Mouse (Mus musculus): Measurements from ENCODE around the gene Oas1d.
"Not testable (repeated sequence)": the region's sequence is repeated elsewhere in the genome, so short reads cannot be mapped to it uniquely, and the experiment has no call there.

Oas1d gene

GRCm38 (mm10) chr5:120914204-120914603 lies at the start of gene Oas1d:
TSS of gene Oas1d (plus strand) at chr5:120914536.
- not testable (repeated sequence) for DNase-seq

- DNase-seq: no peak
Measured at GRCm38 (mm10) chr5:120865336-120865860, 48.9 kb upstream of the Oas1d start.

GRCm38 (mm10) chr5:120869436-120870015 lies 44.8 kb upstream of the Oas1d start:
- no peak for DNase-seq

- no peak for DNase-seq
Measured at GRCm38 (mm10) chr5:120870081-120870480, 44.3 kb upstream of the Oas1d start.

- no peak for DNase-seq
Measured at GRCm38 (mm10) chr5:120870782-120871181, 43.6 kb upstream of the Oas1d start.

GRCm38 (mm10) chr5:120871469-120871868 lies 42.9 kb upstream of the Oas1d start:
- no peak for DNase-seq

- DNase-seq: not testable (repeated sequence)
Measured at GRCm38 (mm10) chr5:120876839-120877238, 37.5 kb upstream of the Oas1d start.

GRCm38 (mm10) chr5:120877407-120877806 lies 36.9 kb upstream of the Oas1d start:
- not testable (repeated sequence) for DNase-seq

GRCm38 (mm10) chr5:120878803-120879202 lies 35.5 kb upstream of the Oas1d start:
- not testable (repeated sequence) for DNase-seq

GRCm38 (mm10) chr5:120881681-120882080 lies 32.7 kb upstream of the Oas1d start:
- not testable (repeated sequence) for DNase-seq

GRCm38 (mm10) chr5:120887413-120887812 lies 26.9 kb upstream of the Oas1d start, which contains the start of gene Oas1g:
TSS of gene Oas1g (minus strand) at chr5:120887613.
- DNase-seq: not testable (repeated sequence)

- no peak for DNase-seq
Measured at GRCm38 (mm10) chr5:120887831-120888230, 26.5 kb upstream of the Oas1d start.

- not testable (repeated sequence) for DNase-seq
Measured at GRCm38 (mm10) chr5:120888294-120888815, 26.0 kb upstream of the Oas1d start.

GRCm38 (mm10) chr5:120890026-120890425 lies 24.3 kb upstream of the Oas1d start:
- no peak for DNase-seq

GRCm38 (mm10) chr5:120890991-120891390 lies 23.3 kb upstream of the Oas1d start:
- no peak for DNase-seq

- DNase-seq: not testable (repeated sequence)
Measured at GRCm38 (mm10) chr5:120891566-120892242, 22.6 kb upstream of the Oas1d start.

GRCm38 (mm10) chr5:120892243-120892660 lies 22.1 kb upstream of the Oas1d start:
- no peak for DNase-seq

GRCm38 (mm10) chr5:120893866-120894265 lies 20.5 kb upstream of the Oas1d start:
- not testable (repeated sequence) for DNase-seq

GRCm38 (mm10) chr5:120894692-120895091 lies 19.6 kb upstream of the Oas1d start:
- DNase-seq: not testable (repeated sequence)

GRCm38 (mm10) chr5:120895231-120895900 lies 19.0 kb upstream of the Oas1d start:
- no peak for DNase-seq

GRCm38 (mm10) chr5:120898307-120898706 lies 16.0 kb upstream of the Oas1d start:
- no peak for DNase-seq

GRCm38 (mm10) chr5:120898726-120899125 lies 15.6 kb upstream of the Oas1d start:
- DNase-seq: no peak

GRCm38 (mm10) chr5:120900666-120901065 lies 13.7 kb upstream of the Oas1d start:
- no peak for DNase-seq
